Mouse (Mus musculus): ENCODE measurements around the gene Trim80.
"Not testable (repeated sequence)": the region's sequence is repeated elsewhere in the genome, so short reads cannot be mapped to it uniquely, and the experiment has no call there.

Trim80 gene

DNA sequence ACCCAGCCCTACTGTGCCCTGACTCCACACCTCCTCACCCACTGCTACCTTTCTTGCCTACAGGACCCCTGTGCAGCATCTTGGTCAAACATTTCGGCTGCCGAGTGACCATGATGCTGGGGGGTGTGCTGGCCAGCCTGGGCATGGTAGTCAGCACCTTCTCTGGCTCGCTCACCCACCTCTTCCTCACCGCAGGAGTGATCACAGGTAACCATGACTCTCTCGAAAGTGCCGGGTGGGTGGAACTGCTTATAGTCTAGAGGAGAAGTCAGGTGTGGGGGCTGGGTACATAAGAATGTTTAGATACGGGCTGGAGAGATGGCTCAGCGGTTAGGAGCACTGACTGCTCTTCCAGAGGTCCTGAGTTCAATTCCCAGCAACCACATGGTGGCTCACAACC lies 24.5 kb downstream of the Trim80 start:
- DNase-seq: no peak

GRCm38 (mm10) chr11:115467217-115467618 lies 26.9 kb downstream of the Trim80 start:
- peak; percentile 83 for DNase-seq

- DNase-seq: no peak
Measured at GRCm38 (mm10) chr11:115472183-115472582, 31.8 kb downstream of the Trim80 start.

GRCm38 (mm10) chr11:115473626-115474275 lies 33.4 kb downstream of the Trim80 start:
- peak; percentile 92 for DNase-seq

DNA sequence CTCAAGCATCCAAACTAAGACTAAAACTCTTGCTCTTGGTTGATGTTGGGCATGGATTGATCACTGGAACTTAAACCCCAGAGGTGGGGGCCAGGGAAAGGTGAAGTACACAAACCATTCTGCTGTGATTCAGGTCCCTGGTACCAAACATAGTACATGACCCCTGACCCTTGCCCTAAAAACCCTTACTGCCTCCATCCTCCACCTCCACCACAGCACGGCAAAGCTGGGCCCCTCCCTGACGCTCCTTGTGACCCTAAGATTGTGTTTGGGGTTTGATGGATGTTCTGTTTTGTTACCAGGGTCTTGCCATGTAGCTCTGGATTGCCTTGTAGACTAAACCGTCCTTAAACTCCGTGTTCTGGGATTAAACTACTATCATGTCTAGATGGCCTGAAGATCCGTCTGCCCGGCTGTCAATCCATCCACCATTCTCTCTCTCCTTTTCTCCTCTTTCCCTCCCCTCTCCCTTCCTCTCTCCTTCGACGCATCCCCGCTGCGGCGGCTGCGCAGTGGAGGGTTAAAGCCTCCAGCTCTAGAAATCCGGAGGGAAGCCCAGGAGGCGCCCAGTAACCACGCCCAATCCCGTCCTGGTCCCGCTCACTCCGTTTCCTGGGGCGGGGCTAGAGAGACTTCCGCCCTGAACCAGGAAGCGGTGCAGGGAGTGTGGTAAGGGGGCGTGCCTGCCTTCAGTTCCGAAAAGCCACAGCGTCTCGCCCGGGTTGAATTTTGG lies 34.8 kb downstream of the Trim80 start, which contains the start of gene Armc7:
TSS of gene Armc7 (plus strand) at position 643 of the 733 bp plus-strand sequence.
- peak; percentile 99 for DNase-seq

GRCm38 (mm10) chr11:115475758-115476237 lies 35.5 kb downstream of the Trim80 start:
- DNase-seq: no peak

GRCm38 (mm10) chr11:115476630-115477029 lies 36.3 kb downstream of the Trim80 start:
- not testable (repeated sequence) for DNase-seq

DNA sequence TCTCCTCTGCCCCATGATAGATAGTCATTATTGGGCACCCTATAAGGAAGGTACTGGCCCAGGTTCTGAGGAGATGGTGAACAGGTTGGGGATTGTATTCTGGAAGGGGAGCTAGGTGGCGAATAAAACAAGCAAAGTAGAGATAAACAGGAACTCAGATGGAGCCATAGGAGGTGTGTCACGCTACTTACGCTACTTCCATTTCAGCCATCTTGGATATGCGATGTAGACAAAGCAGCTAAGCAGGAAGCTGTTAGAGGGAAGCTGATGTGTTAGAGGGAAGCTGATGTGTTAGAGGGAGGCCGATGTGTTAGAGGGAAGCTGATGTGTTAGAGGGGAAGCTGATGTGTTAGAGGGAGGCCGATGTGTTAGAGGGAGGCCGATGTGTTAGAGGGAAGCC lies 37.0 kb downstream of the Trim80 start:
- not testable (repeated sequence) for DNase-seq

GRCm38 (mm10) chr11:115478296-115478938 lies 38.1 kb downstream of the Trim80 start:
- DNase-seq: no peak

GRCm38 (mm10) chr11:115481553-115482259 lies 41.4 kb downstream of the Trim80 start:
- DNase-seq: no peak

- DNase-seq: no peak
Measured at GRCm38 (mm10) chr11:115483278-115483677, 42.9 kb downstream of the Trim80 start.

DNA sequence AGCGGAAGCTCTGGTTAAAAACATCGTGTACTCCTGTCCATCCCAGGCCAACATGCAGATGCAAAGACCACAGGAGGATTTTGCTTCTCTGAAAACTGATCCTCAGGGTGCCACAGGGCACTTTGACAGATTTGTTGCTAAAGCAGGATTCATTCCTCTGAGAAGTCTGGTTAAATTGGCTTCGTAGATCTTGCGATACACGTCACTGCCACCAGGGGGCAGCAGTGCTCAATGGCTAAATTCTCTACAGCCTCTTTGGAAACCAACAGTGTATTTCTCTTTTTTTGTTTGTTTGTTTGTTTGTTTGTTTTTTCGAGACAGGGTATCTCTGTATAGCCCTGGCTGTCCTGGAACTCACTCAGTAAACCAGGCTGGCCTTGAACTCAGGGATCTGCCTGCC lies 43.4 kb downstream of the Trim80 start:
- peak; percentile 76 for DNase-seq

GRCm38 (mm10) chr11:115485155-115485554 lies 44.8 kb downstream of the Trim80 start:
- peak; percentile 71 for DNase-seq

- no peak for DNase-seq
Measured at GRCm38 (mm10) chr11:115488551-115489104, 48.3 kb downstream of the Trim80 start.

GRCm38 (mm10) chr11:115490441-115491355 lies 50.4 kb downstream of the Trim80 start:
- no peak for DNase-seq

DNA sequence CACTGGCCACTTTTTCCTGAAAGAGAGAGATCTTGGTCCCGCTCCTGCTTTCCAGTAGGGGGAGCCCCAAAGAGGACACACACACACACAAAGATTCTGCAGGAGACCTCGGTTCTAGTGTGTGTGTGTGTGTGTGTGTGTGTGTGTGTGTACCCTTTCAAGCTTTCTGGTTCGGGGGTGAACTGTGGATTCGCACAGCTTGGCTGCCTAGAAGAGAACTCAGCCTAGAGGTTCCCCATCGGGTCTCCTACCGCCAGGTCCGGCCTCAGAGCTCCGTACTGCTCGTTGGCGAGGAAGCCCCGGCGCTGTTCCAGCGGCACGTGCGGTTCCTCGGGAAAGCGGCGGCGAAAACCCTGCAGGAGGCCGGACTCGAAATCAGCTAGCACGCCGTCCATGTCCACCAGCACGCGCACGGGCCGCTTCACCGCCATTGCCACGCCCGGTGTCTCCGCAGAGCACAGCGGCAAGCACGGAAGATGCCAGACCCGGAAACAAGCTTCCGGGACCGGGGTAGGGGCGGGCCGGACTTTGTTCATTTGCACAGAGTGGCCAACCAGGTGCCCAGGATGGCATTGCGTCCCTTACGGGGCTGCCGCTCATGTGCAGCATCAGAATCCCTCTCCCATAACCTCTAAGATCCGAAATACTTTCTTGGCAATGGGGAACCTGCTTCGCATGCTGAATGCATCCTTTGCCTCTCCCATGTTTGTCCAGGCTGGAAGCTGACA lies 51.2 kb downstream of the Trim80 start, which contains the start of gene Nt5c:
TSS of gene Nt5c (minus strand) at position 507 of the 728 bp plus-strand sequence.
- peak; percentile 88 for DNase-seq

- DNase-seq: no peak
Measured at GRCm38 (mm10) chr11:115492387-115492786, 52.0 kb downstream of the Trim80 start.

- not testable (repeated sequence) for DNase-seq
Measured at GRCm38 (mm10) chr11:115496559-115496958, 56.2 kb downstream of the Trim80 start.
